Mouse (Mus musculus) lung, adult 10 weeks (tissue): ENCODE results near the gene Vps35l. TPM values are rescaled to one million over a fixed set of nuclear protein-coding genes. Genes with fewer than 3 reads are reported as not detected.

Experiments used
- polyA plus RNA-seq: library from polyadenylated mRNA; stranded (reverse); fragments of 350-450 nt; fragmentation: Illumina TruSeq; extraction: RNeasy Lipid Tissue Mini Kit (QIAGEN cat#74804); gene quantifications from one replicate; pipeline ENCODE4 v1.2.3, GENCODE M21; 2014; ENCODE audit warnings: low read depth, low replicate concordance; ENCODE audit not compliant: insufficient read depth

Vps35l gene
- 24.0 TPM for polyA plus RNA-seq

GRCm38 (mm10) chr7:118739975-118740531, at the start of gene Vps35l:
Vps35l (plus strand) TSS chr7:118740226.

GRCm38 (mm10) chr7:118705101-118705961, 34.7 kb upstream of the Vps35l start, which contains the start of gene Gde1:
Gde1 (minus strand) TSS chr7:118705778.

GRCm38 (mm10) chr7:118712228-118713173, 27.5 kb upstream of the Vps35l start, which contains the start of gene Ccp110:
Ccp110 (plus strand) TSS chr7:118712552.

GRCm38 (mm10) chr7:118855171-118855876, 115.3 kb downstream of the Vps35l start, which contains the start of gene Iqck:
Iqck (plus strand) TSS chr7:118855752.

GRCm38 (mm10) chr7:118855877-118856304, 115.9 kb downstream of the Vps35l start, which contains the start of gene Knop1:
Knop1 (minus strand) TSS chr7:118856254.

Other genes starting within 250 kb of the Vps35l start
- gene Itpripl2, start 248.3 kb upstream of the Vps35l start, polyA plus RNA-seq: 27.8 TPM
- 31.3 TPM for gene Coq7, start 206.9 kb upstream of the Vps35l start, polyA plus RNA-seq
- gene Tmc7, start 155.5 kb upstream of the Vps35l start, polyA plus RNA-seq: 0.28 TPM
- gene Tmc5, start 142.9 kb upstream of the Vps35l start, polyA plus RNA-seq: 0.42 TPM
- gene Gde1, start 34.4 kb upstream of the Vps35l start, polyA plus RNA-seq: 113 TPM
- gene Ccp110, start 27.7 kb upstream of the Vps35l start, polyA plus RNA-seq: 8.1 TPM
- gene Iqck, start 115.5 kb downstream of the Vps35l start, polyA plus RNA-seq: 3.4 TPM
- 8.2 TPM for gene Knop1, start 116.0 kb downstream of the Vps35l start, polyA plus RNA-seq